Mouse (Mus musculus): Measurements from ENCODE around the gene Sh3bp5l. TPM values are rescaled to one million over a fixed set of nuclear protein-coding genes. Genes with fewer than 3 reads are reported as not detected.
A peak's percentile ranks its signal among the peaks of the same experiment; 100 is the strongest.

Gene Sh3bp5l
- polyA plus RNA-seq (2014; fragmentation: Nextera tagmentation; extraction: Ambion mirVana): 37.0 and 41.4 TPM in 2 replicates

GRCm38 (mm10) chr11:58330276-58331148 lies at the start of gene Sh3bp5l, which contains the start of gene Zfp672:
Gene Sh3bp5l (plus strand): TSS chr11:58330724.
Gene Zfp672 (minus strand): TSS chr11:58330339.
- WGBS: under 1% methylated on average over 52 of the region's 52 CpGs
- Histone ChIP-seq H3K4me1 (ENCODE audit: control insufficient read depth, insufficient read depth, low read length) (peaks cover 14% of the 10 kb centered on the region), H3K36me3 (ENCODE audit: control insufficient read depth, insufficient read depth, low read length) (peaks cover 5% of the 10 kb centered on the region; the same call in 1 of the 2 replicates), H3K4me2 (ENCODE audit: low read depth) (peak within 1 kb of the TSS; percentile 91), H3K4me3 (ENCODE audit: low read depth, low read length) (peak within 1 kb of the TSS; percentile 72), H3K9ac (ENCODE audit: low read length) (peak within 1 kb of the TSS; percentile 91), H3K9me3 (ENCODE audit: control insufficient read depth, low read length) (no peaks in the 10 kb centered on the region), H3K27ac (ENCODE audit: low read depth, low read length) (0 out of 2 replicates have a peak within 1 kb of the TSS, but pooled peaks have one; percentile 35), H3K27me3 (ENCODE audit: control insufficient read depth, insufficient read depth, low read length) (no peaks in the 10 kb centered on the region)
- ATAC-seq (ENCODE audit: insufficient read depth, low FRiP score, low TSS enrichment) (peak; percentile 95), DNase-seq (ENCODE audit: low spot score) (peak; percentile 91)

GRCm38 (mm10) chr11:58281970-58282496 lies 48.5 kb upstream of the Sh3bp5l start:
- DNase-seq (ENCODE audit: low spot score) (no peak), ATAC-seq (ENCODE audit: insufficient read depth, low FRiP score, low TSS enrichment) (no peak)
- no peak overlapping the region for H3K4me3 ChIP-seq (ENCODE audit: low read depth, low read length)
- 84% methylated on average over 13 of the region's 13 CpGs for WGBS
- H3K4me1 ChIP-seq (ENCODE audit: control insufficient read depth, insufficient read depth, low read length): no peaks in the 10 kb centered on the region
- H3K36me3 ChIP-seq (ENCODE audit: control insufficient read depth, insufficient read depth, low read length): no peaks in the 10 kb centered on the region
- H3K9me3 ChIP-seq (ENCODE audit: control insufficient read depth, low read length): no peaks in the 10 kb centered on the region
- H3K4me2 ChIP-seq (ENCODE audit: low read depth): no peak overlapping the region
- H3K27me3 ChIP-seq (ENCODE audit: control insufficient read depth, insufficient read depth, low read length): no peaks in the 10 kb centered on the region
- no peak overlapping the region for H3K27ac ChIP-seq (ENCODE audit: low read depth, low read length)
- no peak overlapping the region for H3K9ac ChIP-seq (ENCODE audit: low read length)

- DNase-seq (ENCODE audit: low spot score) (no peak), ATAC-seq (ENCODE audit: insufficient read depth, low FRiP score, low TSS enrichment) (no peak)
- WGBS: 88% methylated on average over 5 of the region's 5 CpGs
- Histone ChIP-seq H3K4me1 (ENCODE audit: control insufficient read depth, insufficient read depth, low read length) (no peaks in the 10 kb centered on the region), H3K9me3 (ENCODE audit: control insufficient read depth, low read length) (no peaks in the 10 kb centered on the region), H3K9ac (ENCODE audit: low read length) (no peak overlapping the region), H3K27ac (ENCODE audit: low read depth, low read length) (no peak overlapping the region), H3K4me3 (ENCODE audit: low read depth, low read length) (no peak overlapping the region), H3K36me3 (ENCODE audit: control insufficient read depth, insufficient read depth, low read length) (no peaks in the 10 kb centered on the region), H3K4me2 (ENCODE audit: low read depth) (no peak overlapping the region), H3K27me3 (ENCODE audit: control insufficient read depth, insufficient read depth, low read length) (no peaks in the 10 kb centered on the region)
These were observed 48.0 kb upstream of the Sh3bp5l start for GRCm38 (mm10) chr11:58282518-58282917.

- Histone ChIP-seq H3K4me3 (ENCODE audit: low read depth, low read length) (no peak overlapping the region), H3K27me3 (ENCODE audit: control insufficient read depth, insufficient read depth, low read length) (no peaks in the 10 kb centered on the region), H3K9ac (ENCODE audit: low read length) (no peak overlapping the region), H3K36me3 (ENCODE audit: control insufficient read depth, insufficient read depth, low read length) (no peaks in the 10 kb centered on the region), H3K27ac (ENCODE audit: low read depth, low read length) (no peak overlapping the region), H3K4me2 (ENCODE audit: low read depth) (no peak overlapping the region), H3K4me1 (ENCODE audit: control insufficient read depth, insufficient read depth, low read length) (no peaks in the 10 kb centered on the region), H3K9me3 (ENCODE audit: control insufficient read depth, low read length) (no peaks in the 10 kb centered on the region)
- no peak for ATAC-seq (ENCODE audit: insufficient read depth, low FRiP score, low TSS enrichment)
- 80% methylated on average over 9 of the region's 9 CpGs for WGBS
- no peak for DNase-seq (ENCODE audit: low spot score)
These were observed 40.4 kb upstream of the Sh3bp5l start for GRCm38 (mm10) chr11:58289992-58290682.

GRCm38 (mm10) chr11:58290812-58291211 lies 39.7 kb upstream of the Sh3bp5l start:
- 84% methylated on average over 4 of the region's 4 CpGs for WGBS
- H3K4me1 ChIP-seq (ENCODE audit: control insufficient read depth, insufficient read depth, low read length): no peaks in the 10 kb centered on the region

GRCm38 (mm10) chr11:58292791-58293190 lies 37.7 kb upstream of the Sh3bp5l start:
- Histone ChIP-seq H3K9ac (ENCODE audit: low read length) (no peak overlapping the region), H3K27me3 (ENCODE audit: control insufficient read depth, insufficient read depth, low read length) (no peaks in the 10 kb centered on the region), H3K36me3 (ENCODE audit: control insufficient read depth, insufficient read depth, low read length) (no peaks in the 10 kb centered on the region), H3K9me3 (ENCODE audit: control insufficient read depth, low read length) (no peaks in the 10 kb centered on the region), H3K4me1 (ENCODE audit: control insufficient read depth, insufficient read depth, low read length) (no peaks in the 10 kb centered on the region), H3K4me3 (ENCODE audit: low read depth, low read length) (no peak overlapping the region), H3K27ac (ENCODE audit: low read depth, low read length) (no peak overlapping the region), H3K4me2 (ENCODE audit: low read depth) (no peak overlapping the region)
- DNase-seq (ENCODE audit: low spot score) (no peak), ATAC-seq (ENCODE audit: insufficient read depth, low FRiP score, low TSS enrichment) (no peak)
- 59% methylated on average over 4 of the region's 4 CpGs for WGBS

More at GRCm38 (mm10) chr11:58290812-58291211, 39.7 kb upstream of the Sh3bp5l start:
- Histone ChIP-seq H3K27ac (ENCODE audit: low read depth, low read length) (no peak overlapping the region), H3K36me3 (ENCODE audit: control insufficient read depth, insufficient read depth, low read length) (no peaks in the 10 kb centered on the region), H3K4me2 (ENCODE audit: low read depth) (no peak overlapping the region), H3K4me3 (ENCODE audit: low read depth, low read length) (no peak overlapping the region), H3K9me3 (ENCODE audit: control insufficient read depth, low read length) (no peaks in the 10 kb centered on the region), H3K9ac (ENCODE audit: low read length) (no peak overlapping the region), H3K27me3 (ENCODE audit: control insufficient read depth, insufficient read depth, low read length) (no peaks in the 10 kb centered on the region)
- ATAC-seq (ENCODE audit: insufficient read depth, low FRiP score, low TSS enrichment) (no peak), DNase-seq (ENCODE audit: low spot score) (no peak)

GRCm38 (mm10) chr11:58297396-58297795 lies 33.1 kb upstream of the Sh3bp5l start:
- ATAC-seq (ENCODE audit: insufficient read depth, low FRiP score, low TSS enrichment): no peak

GRCm38 (mm10) chr11:58301057-58301456 lies 29.5 kb upstream of the Sh3bp5l start:
- ATAC-seq (ENCODE audit: insufficient read depth, low FRiP score, low TSS enrichment): no peak
- no peaks in the 10 kb centered on the region for H3K9me3 ChIP-seq (ENCODE audit: control insufficient read depth, low read length)
- no peaks in the 10 kb centered on the region for H3K36me3 ChIP-seq (ENCODE audit: control insufficient read depth, insufficient read depth, low read length)
- peak overlapping the region; percentile 39 for H3K4me2 ChIP-seq (ENCODE audit: low read depth)
- H3K27ac ChIP-seq (ENCODE audit: low read depth, low read length): no peak overlapping the region
- 12% methylated on average over 13 of the region's 13 CpGs for WGBS
- DNase-seq (ENCODE audit: low spot score): peak; percentile 81
- H3K4me3 ChIP-seq (ENCODE audit: low read depth, low read length): peak overlapping the region; percentile 47; the same call in 1 of the 2 replicates
- peaks cover 5% of the 10 kb centered on the region; the same call in 1 of the 2 replicates for H3K4me1 ChIP-seq (ENCODE audit: control insufficient read depth, insufficient read depth, low read length)
- H3K9ac ChIP-seq (ENCODE audit: low read length): peak overlapping the region; percentile 1; the same call in 1 of the 2 replicates
- no peaks in the 10 kb centered on the region for H3K27me3 ChIP-seq (ENCODE audit: control insufficient read depth, insufficient read depth, low read length)

More at GRCm38 (mm10) chr11:58297396-58297795, 33.1 kb upstream of the Sh3bp5l start:
- H3K9me3 ChIP-seq (ENCODE audit: control insufficient read depth, low read length): no peaks in the 10 kb centered on the region
- WGBS: 67% methylated on average over 6 of the region's 6 CpGs
- no peak overlapping the region for H3K27ac ChIP-seq (ENCODE audit: low read depth, low read length)
- no peak overlapping the region for H3K9ac ChIP-seq (ENCODE audit: low read length)
- H3K4me3 ChIP-seq (ENCODE audit: low read depth, low read length): no peak overlapping the region
- H3K36me3 ChIP-seq (ENCODE audit: control insufficient read depth, insufficient read depth, low read length): no peaks in the 10 kb centered on the region
- no peaks in the 10 kb centered on the region for H3K4me1 ChIP-seq (ENCODE audit: control insufficient read depth, insufficient read depth, low read length)
- H3K27me3 ChIP-seq (ENCODE audit: control insufficient read depth, insufficient read depth, low read length): no peaks in the 10 kb centered on the region
- no peak for DNase-seq (ENCODE audit: low spot score)
- no peak overlapping the region for H3K4me2 ChIP-seq (ENCODE audit: low read depth)

Data from neural tube, embryonic 11.5 days (tissue).